Mouse (Mus musculus): Measurements from ENCODE around the gene Creb5.

GRCm38 (mm10) chr6:53722694-53723093 is 435.6 kb downstream of the Creb5 start:
- TF ChIP-seq POLR2A (IDR thresholded peaks at IDR 0.05; ENCODE audit: extremely low read depth, insufficient read depth, low read length) (no peak), CTCF (IDR thresholded peaks at IDR 0.05; ENCODE audit: extremely low read depth, insufficient read depth, low read length) (no peak)

Data from cortical plate, adult 2 months (tissue).